Mouse (Mus musculus) thymus, postnatal 14 days (tissue): ENCODE data around the gene Slc28a3.

ENCODE experiments used
- DNase-seq: peaks from one replicate; pipeline ENCODE4 v3.0.0; 2021

Gene Slc28a3

GRCm38 (mm10) chr13:58610716-58611115 lies at the start of gene Slc28a3:
Gene Slc28a3, minus strand, starts transcription at chr13:58610877.
- no peak for DNase-seq

GRCm38 (mm10) chr13:58657987-58658386 lies 47.3 kb upstream of the Slc28a3 start:
- DNase-seq, result no peak

GRCm38 (mm10) chr13:58656885-58657284 lies 46.2 kb upstream of the Slc28a3 start:
- DNase-seq, result no peak

- peak; percentile 5 for DNase-seq
Measured at GRCm38 (mm10) chr13:58655552-58655951, 44.9 kb upstream of the Slc28a3 start.

- DNase-seq, result peak; percentile 28
Measured at GRCm38 (mm10) chr13:58640330-58640729, 29.7 kb upstream of the Slc28a3 start.

- DNase-seq, result no peak
Measured at GRCm38 (mm10) chr13:58638950-58639349, 28.3 kb upstream of the Slc28a3 start.

- peak; percentile 46 for DNase-seq
Measured at GRCm38 (mm10) chr13:58637360-58638002, 26.8 kb upstream of the Slc28a3 start.

- DNase-seq, result peak; percentile 9
Measured at GRCm38 (mm10) chr13:58633887-58634286, 23.2 kb upstream of the Slc28a3 start.

- no peak for DNase-seq
Measured at GRCm38 (mm10) chr13:58630756-58631155, 20.1 kb upstream of the Slc28a3 start.

GRCm38 (mm10) chr13:58629365-58630050 lies 18.8 kb upstream of the Slc28a3 start:
- DNase-seq, result no peak

- DNase-seq, result no peak
Measured at GRCm38 (mm10) chr13:58622647-58623046, 12.0 kb upstream of the Slc28a3 start.

- DNase-seq, result no peak
Measured at GRCm38 (mm10) chr13:58619301-58619700, 8.6 kb upstream of the Slc28a3 start.

- no peak for DNase-seq
Measured at GRCm38 (mm10) chr13:58610059-58610458, 618 bp downstream of the Slc28a3 start.

- no peak for DNase-seq
Measured at GRCm38 (mm10) chr13:58601201-58601855, 9.3 kb downstream of the Slc28a3 start.

GRCm38 (mm10) chr13:58598578-58598977 lies 12.1 kb downstream of the Slc28a3 start:
- DNase-seq, result no peak

GRCm38 (mm10) chr13:58593129-58593528 lies 17.5 kb downstream of the Slc28a3 start:
- peak; percentile 63 for DNase-seq

- no peak for DNase-seq
Measured at GRCm38 (mm10) chr13:58591912-58592311, 18.8 kb downstream of the Slc28a3 start.

- DNase-seq, result peak; percentile 44
Measured at GRCm38 (mm10) chr13:58590630-58591029, 20.0 kb downstream of the Slc28a3 start.

- DNase-seq, result peak; percentile 72
Measured at GRCm38 (mm10) chr13:58589517-58589858, 21.2 kb downstream of the Slc28a3 start.

GRCm38 (mm10) chr13:58588655-58589516 lies 21.8 kb downstream of the Slc28a3 start:
- DNase-seq, result no peak

GRCm38 (mm10) chr13:58587962-58588361 lies 22.7 kb downstream of the Slc28a3 start:
- DNase-seq, result no peak

GRCm38 (mm10) chr13:58566181-58566580 lies 44.5 kb downstream of the Slc28a3 start:
- no peak for DNase-seq

- no peak for DNase-seq
Measured at GRCm38 (mm10) chr13:58560497-58561138, 50.1 kb downstream of the Slc28a3 start.
